Mouse (Mus musculus): ENCODE measurements around the gene Rsbn1l.

- TF ChIP-seq CTCF (IDR thresholded peaks at IDR 0.05; ENCODE audit: low read depth) (no peak), EP300 (IDR thresholded peaks at IDR 0.05; ENCODE audit: low read depth) (peak; percentile 29)
These were observed 4.4 kb downstream of the Rsbn1l start for GRCm38 (mm10) chr5:20951666-20952281.
